Mouse (Mus musculus): ENCODE measurements at regions not wholly inside any gene's neighbourhood (a gene's known extent, or its start where the extent isn't known, plus 50 kb on each side); places are given as distances from the start of the nearest gene placed in this dataset.

DNA sequence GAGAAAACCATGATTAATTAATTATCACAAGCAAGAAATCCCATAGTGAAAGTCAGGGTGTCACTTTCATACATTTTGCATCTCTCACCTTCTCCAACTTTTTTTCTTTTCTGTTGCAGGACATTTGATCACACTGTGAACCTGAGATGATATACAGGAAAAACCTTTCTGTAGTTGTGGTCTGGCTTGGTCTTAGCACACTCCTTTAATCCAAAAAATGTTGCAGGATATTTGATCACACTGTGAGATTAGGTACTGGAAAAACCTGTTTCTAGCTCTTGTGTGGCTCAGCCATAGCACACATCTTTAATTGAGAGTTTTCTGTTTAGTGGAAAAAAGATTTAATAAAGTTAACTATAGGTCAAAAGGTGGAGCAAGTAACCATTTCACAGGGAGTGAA lies 645.6 kb upstream of the Zfp804a start:
- DNase-seq (ENCODE audit: low spot score): no peak

DNA sequence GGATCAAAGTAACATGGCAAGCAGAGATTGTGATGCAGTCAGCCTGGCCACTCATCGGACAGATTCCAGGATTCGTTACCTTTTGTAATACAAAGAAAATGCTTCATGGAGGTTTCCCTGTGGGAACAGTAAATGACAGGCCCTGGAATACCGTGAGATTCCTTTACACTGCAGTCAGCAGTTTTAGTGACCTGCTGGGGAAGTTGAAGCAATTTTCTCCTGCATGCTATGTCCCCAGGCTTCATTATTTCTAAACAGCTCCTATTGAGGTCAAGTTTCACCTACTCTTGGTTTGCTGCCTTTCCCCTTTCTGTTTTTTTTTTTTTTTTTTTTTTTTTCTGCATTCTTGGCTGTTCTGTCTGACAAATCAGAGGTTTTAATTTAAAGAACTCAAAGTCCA lies 641.3 kb upstream of the Zfp804a start:
- DNase-seq (ENCODE audit: low spot score): no peak

DNA sequence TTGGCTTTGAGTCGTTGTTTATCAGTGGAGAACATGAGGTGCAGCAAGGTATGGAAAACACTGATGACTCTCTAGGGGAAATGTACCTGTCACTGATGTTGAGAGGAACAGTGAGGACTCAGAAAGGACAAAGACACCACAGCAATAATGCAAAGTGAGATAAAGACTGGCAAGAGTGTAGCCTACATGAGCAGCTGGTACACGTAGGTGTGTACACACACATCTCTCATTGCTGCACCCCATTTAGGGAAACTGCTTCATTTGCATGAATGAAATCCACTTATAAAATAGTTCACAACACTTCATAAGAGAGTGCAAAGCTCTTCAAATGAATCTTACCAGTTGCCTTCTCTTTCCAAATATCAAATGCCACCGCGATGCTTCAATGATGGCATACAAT lies 621.6 kb upstream of the Zfp804a start:
- no peak for DNase-seq (ENCODE audit: low spot score)

DNA sequence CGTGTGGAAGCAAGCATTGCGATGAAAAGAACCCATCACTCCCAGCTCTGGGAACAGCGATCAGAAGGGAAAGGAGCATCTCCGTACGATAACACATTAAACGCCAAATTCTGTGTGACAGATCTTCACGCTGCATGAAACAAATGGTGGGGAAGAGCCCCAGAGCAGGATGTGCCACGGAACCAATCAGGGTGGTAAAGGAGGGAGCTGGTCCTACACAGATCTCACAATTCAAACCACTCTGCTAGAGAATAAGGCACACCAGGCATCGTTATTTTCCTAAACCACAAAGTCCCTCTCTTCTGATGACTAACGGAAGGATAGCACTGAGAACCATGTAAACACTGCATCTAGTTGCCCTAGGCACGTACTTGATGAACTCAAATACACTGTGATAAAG lies 613.9 kb upstream of the Zfp804a start:
- no peak for DNase-seq (ENCODE audit: low spot score)

DNA sequence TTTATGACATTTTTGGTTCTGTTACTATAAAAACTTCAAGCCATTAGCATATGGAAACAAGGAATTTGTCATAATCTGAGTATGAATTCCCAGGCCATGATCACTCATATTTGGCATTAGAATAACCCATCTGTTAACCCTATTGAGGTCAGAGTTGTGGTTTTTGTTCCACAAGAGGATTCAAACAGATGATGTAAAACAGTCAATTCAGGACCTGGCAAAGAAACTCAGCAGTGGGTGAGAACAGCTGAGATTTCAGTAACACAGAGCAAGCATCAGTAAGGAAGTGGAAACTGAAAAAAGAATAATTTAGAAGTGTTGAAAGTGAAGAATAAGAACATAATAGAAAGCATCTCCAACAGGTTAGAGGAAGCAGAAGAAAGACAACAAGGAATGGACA lies 612.1 kb upstream of the Zfp804a start:
- DNase-seq (ENCODE audit: low spot score): no peak

DNA sequence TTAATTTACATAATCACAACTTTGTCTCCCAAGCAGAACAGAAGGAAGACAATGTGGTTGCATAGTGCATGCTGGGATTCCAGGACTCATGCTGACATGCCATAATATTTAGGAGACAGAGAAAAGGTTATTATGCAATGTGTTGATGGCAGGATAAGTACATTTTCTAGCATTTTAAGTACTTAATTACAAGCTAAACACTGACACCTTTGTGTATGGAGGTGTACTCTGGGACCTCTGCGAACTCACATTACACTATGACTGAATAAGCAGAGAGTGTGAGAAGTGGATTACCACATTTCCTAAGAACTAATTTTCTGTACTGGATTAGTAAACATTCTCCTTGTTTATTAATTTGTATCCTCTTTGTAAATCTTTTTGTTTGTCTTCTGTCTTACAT lies 602.5 kb upstream of the Zfp804a start:
- no peak for DNase-seq (ENCODE audit: low spot score)

DNA sequence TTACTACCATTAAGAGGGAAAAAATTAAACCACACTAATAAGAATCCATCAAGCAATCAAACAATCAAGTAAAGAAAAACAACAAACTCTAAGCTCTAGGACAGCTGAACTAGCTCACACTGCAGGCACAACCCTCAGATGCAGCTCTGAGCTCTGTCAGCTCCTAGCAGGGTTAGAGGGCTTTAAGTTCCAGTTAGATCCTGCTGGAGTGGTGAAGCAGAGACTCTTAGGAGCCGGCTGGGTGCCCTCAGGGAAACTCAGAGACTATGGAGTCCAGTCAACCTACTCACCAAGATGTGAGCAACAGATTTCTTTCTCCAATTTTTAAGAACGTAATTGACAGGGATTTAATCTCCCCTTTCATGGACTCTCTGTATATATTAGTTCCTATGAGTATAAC lies 564.2 kb upstream of the Zfp804a start:
- no peak for DNase-seq (ENCODE audit: low spot score)

DNA sequence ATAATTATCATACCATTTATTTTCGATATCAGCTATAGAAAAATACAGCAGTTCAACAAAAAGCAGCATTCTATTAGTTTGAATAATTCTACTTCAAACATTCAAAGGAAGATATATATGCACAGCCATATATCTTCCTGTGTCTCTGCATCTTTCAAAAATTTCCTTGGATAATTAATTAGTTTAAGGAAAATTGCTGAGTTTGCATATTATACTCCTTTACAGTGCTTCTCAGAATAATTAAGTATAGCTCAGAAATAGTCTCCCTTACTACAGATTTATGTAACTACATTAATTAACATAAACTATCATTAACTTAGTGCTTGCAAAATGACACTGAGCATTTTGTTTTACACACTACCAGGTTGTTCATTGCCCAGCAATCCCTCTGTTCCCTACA lies 546.0 kb upstream of the Zfp804a start:
- DNase-seq (ENCODE audit: low spot score): no peak

DNA sequence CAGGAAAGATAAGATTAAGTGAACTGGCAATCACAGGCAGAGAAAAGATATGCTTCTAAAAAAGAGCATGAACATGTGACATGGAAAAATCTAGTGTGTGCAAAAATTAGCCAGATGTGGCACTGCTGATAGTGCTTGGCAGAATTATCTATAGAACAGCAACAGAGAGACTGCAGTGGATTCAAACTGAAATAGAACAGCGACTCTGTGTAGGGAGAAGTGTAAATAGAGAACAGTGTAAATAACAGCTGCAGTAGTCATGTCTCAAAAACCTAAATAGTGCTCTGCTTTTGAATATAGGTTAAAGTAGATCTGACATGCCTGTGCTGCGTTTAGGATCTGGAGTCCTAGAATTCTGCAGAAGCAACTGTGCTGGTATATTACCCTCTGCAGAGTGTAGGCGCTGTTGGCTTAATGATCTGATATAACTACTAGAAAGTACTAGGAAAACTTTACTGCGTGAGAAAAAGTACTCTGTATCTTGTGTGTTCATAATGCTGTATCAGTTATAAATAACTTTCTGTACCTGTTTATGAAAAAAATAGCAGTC lies 539.9 kb upstream of the Zfp804a start:
- no peak for DNase-seq (ENCODE audit: low spot score)

DNA sequence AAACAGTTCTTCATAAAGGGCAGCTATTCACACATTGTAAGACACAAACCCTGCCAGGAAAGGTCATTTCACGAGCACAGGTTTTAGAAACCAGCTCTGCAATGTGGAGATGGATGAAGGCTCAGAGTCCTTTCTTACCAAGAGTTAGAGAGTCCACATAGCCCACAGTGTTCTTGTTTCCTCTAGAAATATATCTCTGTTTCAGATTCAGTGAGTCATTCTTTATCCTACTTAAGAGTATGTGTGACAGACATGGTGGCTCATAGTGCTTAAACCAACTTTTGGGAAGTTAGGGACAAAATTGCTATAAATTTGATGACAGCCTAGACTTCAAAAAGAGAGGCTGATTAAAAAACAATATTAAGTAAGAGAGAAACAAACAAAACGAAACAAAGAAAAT lies 514.9 kb upstream of the Zfp804a start:
- no peak for DNase-seq (ENCODE audit: low spot score)

DNA sequence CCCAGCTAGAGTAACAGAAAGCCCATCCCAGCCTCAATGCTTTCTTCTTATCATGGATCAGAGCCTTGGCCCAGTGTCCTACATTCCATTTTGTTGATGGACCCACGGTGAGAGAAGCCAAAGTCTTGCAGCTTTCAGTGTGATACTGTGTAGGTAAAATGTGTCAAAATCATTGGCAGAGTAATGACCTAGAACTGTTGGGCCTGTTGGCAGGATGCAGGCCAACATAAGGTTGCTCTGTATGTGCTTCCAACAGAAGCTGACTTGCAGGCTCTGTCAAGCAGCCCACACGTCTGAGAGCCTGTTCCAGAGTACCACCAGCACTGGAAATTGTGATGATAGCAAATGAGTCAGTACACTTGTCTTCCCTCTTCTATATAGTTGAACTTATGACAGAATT lies 503.9 kb upstream of the Zfp804a start:
- peak; percentile 2 for DNase-seq (ENCODE audit: low spot score)

DNA sequence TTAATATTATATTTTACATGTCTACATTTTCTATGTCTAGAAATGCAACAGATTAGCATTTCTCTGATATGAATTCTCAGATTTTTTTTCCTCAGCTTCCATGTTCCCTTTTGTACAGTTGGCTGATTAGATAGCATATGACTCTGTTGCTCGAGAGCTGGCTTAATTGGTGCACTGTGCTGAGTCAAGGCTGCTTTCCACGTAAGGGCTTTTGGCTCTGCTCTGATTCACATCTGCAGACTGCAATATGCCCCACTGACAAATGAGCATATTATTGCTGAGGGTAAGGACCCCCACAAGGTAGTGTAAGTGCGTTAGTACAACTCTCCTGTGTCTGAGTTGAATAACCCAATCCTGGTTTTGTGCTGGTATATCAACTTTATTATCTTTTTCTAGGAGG lies 470.9 kb upstream of the Zfp804a start:
- no peak for DNase-seq (ENCODE audit: low spot score)
